Mouse (Mus musculus): Measurements from ENCODE around the gene A830031A19Rik. TPM values are rescaled to one million over a fixed set of nuclear protein-coding genes. Genes with fewer than 3 reads are reported as not detected.

The A830031A19Rik gene
- polyA plus RNA-seq, 1 experiment from 2014 or later = not detected

DNA sequence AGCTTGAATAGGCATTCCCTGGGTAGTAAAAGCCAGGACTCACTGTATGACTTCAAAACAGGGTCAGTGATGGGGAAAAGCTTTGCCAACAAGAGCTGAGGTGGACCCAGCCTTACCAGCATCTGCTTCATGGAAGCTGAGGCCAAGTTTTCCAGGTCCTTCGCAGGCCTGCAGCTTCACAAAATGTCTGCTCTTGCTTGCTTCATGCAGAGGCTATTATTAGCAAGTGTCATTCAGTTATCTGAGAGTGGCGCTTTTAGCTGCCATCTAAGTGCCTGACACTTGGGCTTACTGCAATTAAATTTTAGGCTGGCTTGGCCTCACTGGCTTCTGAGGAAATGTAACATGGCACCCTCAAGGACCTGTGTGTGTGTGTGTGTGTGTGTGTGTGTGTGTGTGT lies 35.3 kb upstream of the A830031A19Rik start:
- no peak overlapping the region for H3K4me2 ChIP-seq (ENCODE audit: low read depth, severe bottlenecking)
- DNase-seq (ENCODE audit: low spot score) (no peak), ATAC-seq (ENCODE audit: insufficient number of reproducible peaks, low FRiP score, low TSS enrichment, low read depth) (no peak)
- no peak overlapping the region for H3K27ac ChIP-seq (replicated peaks; ENCODE audit: low read depth, low read length)
- H3K9ac ChIP-seq (ENCODE audit: low read length) = no peak overlapping the region
- H3K36me3 ChIP-seq (ENCODE audit: control insufficient read depth, insufficient read depth, low read length) = peaks cover 12% of the 10 kb centered on the region
- no peak overlapping the region for H3K4me3 ChIP-seq (ENCODE audit: low read depth, low read length)
- WGBS = 91% methylated on average over 2 of the region's 2 CpGs
- peaks cover 3% of the 10 kb centered on the region; the same call in 1 of the 2 replicates for H3K4me1 ChIP-seq (ENCODE audit: control insufficient read depth, insufficient read depth, low read length)
- no peaks in the 10 kb centered on the region for H3K27me3 ChIP-seq (ENCODE audit: control insufficient read depth, insufficient read depth, low read length)
- H3K9me3 ChIP-seq (ENCODE audit: control insufficient read depth, low read length) = no peaks in the 10 kb centered on the region

DNA sequence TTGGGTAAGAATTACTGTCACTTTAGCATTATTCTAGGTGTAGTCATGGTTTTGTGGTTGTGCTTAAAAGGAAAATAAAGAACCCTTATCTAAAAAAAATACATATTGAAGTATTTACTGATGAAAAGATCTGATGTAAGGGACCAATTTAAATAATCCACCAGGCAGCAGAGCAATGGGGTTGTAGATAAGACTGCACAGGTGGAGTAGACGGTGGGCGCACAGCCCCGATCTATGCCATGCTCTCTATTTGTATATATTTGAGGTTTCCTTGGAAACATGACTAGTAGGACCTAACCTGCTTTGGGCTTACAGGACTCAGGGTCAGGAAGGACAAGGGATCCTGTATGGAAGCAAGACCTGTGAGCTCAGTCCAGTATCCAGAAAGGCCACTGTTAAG lies 34.5 kb upstream of the A830031A19Rik start:
- H3K27me3 ChIP-seq (ENCODE audit: control insufficient read depth, insufficient read depth, low read length) = no peaks in the 10 kb centered on the region
- H3K9me3 ChIP-seq (ENCODE audit: control insufficient read depth, low read length) = no peaks in the 10 kb centered on the region
- no peak overlapping the region for H3K27ac ChIP-seq (replicated peaks; ENCODE audit: low read depth, low read length)
- DNase-seq (ENCODE audit: low spot score) = no peak
- H3K4me1 ChIP-seq (ENCODE audit: control insufficient read depth, insufficient read depth, low read length) = peaks cover 3% of the 10 kb centered on the region; the same call in 1 of the 2 replicates
- WGBS = 93% methylated on average over 3 of the region's 3 CpGs
- H3K9ac ChIP-seq (ENCODE audit: low read length) = no peak overlapping the region
- peaks cover 11% of the 10 kb centered on the region for H3K36me3 ChIP-seq (ENCODE audit: control insufficient read depth, insufficient read depth, low read length)
- no peak for ATAC-seq (ENCODE audit: insufficient number of reproducible peaks, low FRiP score, low TSS enrichment, low read depth)
- H3K4me2 ChIP-seq (ENCODE audit: low read depth, severe bottlenecking) = no peak overlapping the region
- no peak overlapping the region for H3K4me3 ChIP-seq (ENCODE audit: low read depth, low read length)

GRCm38 (mm10) chr11:24108974-24109373 lies 34.1 kb upstream of the A830031A19Rik start:
- DNase-seq (ENCODE audit: low spot score) (no peak), ATAC-seq (ENCODE audit: insufficient number of reproducible peaks, low FRiP score, low TSS enrichment, low read depth) (no peak)
- no peaks in the 10 kb centered on the region for H3K27me3 ChIP-seq (ENCODE audit: control insufficient read depth, insufficient read depth, low read length)
- H3K4me2 ChIP-seq (ENCODE audit: low read depth, severe bottlenecking) = no peak overlapping the region
- WGBS = 83% methylated on average over 3 of the region's 3 CpGs
- H3K36me3 ChIP-seq (ENCODE audit: control insufficient read depth, insufficient read depth, low read length) = peaks cover 11% of the 10 kb centered on the region
- no peaks in the 10 kb centered on the region for H3K9me3 ChIP-seq (ENCODE audit: control insufficient read depth, low read length)
- no peak overlapping the region for H3K9ac ChIP-seq (ENCODE audit: low read length)
- H3K27ac ChIP-seq (replicated peaks; ENCODE audit: low read depth, low read length) = no peak overlapping the region
- H3K4me3 ChIP-seq (ENCODE audit: low read depth, low read length) = no peak overlapping the region
- H3K4me1 ChIP-seq (ENCODE audit: control insufficient read depth, insufficient read depth, low read length) = peaks cover 3% of the 10 kb centered on the region; the same call in 1 of the 2 replicates

DNA sequence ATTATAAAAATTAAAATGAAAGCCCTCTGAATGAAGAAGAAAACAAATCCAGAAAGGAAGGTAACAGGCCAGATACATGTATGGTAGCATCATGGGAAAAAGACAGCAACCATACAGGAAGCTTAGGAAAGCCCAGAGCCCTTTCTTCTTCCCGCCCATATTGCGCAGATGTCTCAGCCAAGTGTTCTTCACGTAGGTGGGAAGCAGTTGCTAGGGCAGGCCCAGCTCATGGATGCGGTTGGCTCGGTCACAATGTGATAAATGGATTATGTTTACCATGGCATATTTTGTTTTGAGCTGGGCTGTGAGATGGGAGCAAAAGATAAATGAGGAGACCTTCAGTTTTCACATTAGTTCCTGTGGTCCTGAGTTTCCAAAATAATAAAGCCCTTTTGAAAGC lies 32.6 kb upstream of the A830031A19Rik start:
- no peaks in the 10 kb centered on the region for H3K27me3 ChIP-seq (ENCODE audit: control insufficient read depth, insufficient read depth, low read length)
- no peak overlapping the region for H3K9ac ChIP-seq (ENCODE audit: low read length)
- no peaks in the 10 kb centered on the region for H3K9me3 ChIP-seq (ENCODE audit: control insufficient read depth, low read length)
- no peak overlapping the region for H3K4me3 ChIP-seq (ENCODE audit: low read depth, low read length)
- no peak overlapping the region for H3K4me2 ChIP-seq (ENCODE audit: low read depth, severe bottlenecking)
- DNase-seq (ENCODE audit: low spot score) = no peak
- H3K27ac ChIP-seq (replicated peaks; ENCODE audit: low read depth, low read length) = no peak overlapping the region
- H3K36me3 ChIP-seq (ENCODE audit: control insufficient read depth, insufficient read depth, low read length) = peaks cover 11% of the 10 kb centered on the region
- WGBS = 81% methylated on average over 5 of the region's 5 CpGs
- ATAC-seq (ENCODE audit: insufficient number of reproducible peaks, low FRiP score, low TSS enrichment, low read depth) = no peak
- peaks cover 3% of the 10 kb centered on the region; the same call in 1 of the 2 replicates for H3K4me1 ChIP-seq (ENCODE audit: control insufficient read depth, insufficient read depth, low read length)

DNA sequence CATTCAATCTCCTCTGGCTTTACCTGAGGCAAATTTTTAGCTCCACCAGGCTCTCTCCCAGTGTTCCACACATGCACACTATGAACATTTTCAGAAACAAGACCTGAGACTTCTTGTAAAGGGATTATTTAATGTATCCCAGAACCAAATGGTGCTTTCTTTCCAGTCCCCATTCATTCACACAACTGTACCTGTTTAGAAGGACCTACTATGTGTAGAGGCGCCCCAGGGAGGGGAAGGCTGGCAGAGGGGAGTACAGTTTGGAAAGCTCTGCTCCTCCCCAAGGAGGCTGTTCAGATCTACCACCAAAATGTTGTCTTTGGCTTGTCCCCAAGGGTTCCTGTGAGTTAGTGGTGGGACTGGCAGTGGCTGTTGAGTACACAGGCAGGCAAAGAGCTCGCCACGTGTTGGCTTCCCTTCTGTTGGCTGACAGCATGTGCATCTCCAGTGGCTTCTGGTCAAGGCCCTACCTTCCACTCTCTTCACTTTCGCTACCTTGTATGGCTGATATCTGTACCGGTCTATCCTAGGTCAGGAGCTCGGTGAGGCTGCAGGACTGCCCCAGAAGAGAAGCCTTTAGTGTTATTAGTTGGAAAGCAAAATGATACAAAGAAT lies 28.4 kb upstream of the A830031A19Rik start:
- no peak for ATAC-seq (ENCODE audit: insufficient number of reproducible peaks, low FRiP score, low TSS enrichment, low read depth)
- Histone ChIP-seq H3K27ac (replicated peaks; ENCODE audit: low read depth, low read length) (no peak overlapping the region), H3K9ac (ENCODE audit: low read length) (no peak overlapping the region), H3K4me1 (ENCODE audit: control insufficient read depth, insufficient read depth, low read length) (peaks cover 20% of the 10 kb centered on the region), H3K4me3 (ENCODE audit: low read depth, low read length) (no peak overlapping the region), H3K36me3 (ENCODE audit: control insufficient read depth, insufficient read depth, low read length) (peaks cover 7% of the 10 kb centered on the region), H3K27me3 (ENCODE audit: control insufficient read depth, insufficient read depth, low read length) (no peaks in the 10 kb centered on the region), H3K9me3 (ENCODE audit: control insufficient read depth, low read length) (no peaks in the 10 kb centered on the region), H3K4me2 (ENCODE audit: low read depth, severe bottlenecking) (no peak overlapping the region)
- 83% methylated on average over 6 of the region's 6 CpGs for WGBS
- DNase-seq (ENCODE audit: low spot score) = no peak

DNA sequence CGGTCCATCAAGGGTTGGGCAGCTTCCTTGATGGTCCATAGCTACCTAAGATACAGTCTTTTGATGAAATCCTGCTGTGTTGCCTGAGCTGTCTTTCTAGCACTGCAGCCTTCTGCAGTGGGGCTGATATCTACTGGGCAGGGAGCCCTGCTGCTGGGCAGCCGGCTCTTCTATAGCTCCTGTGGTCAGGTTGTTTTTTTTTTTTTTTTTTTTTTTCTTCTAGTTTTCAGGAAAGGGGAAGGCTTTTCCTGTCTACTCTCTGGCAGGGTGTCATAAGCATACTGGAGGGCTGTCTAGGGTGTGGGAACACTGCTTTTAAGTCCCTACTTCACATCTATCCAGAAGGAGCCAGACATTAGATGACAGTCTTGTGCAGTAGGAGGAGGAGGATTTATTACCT lies 27.5 kb upstream of the A830031A19Rik start:
- Histone ChIP-seq H3K27ac (replicated peaks; ENCODE audit: low read depth, low read length) (no peak overlapping the region), H3K36me3 (ENCODE audit: control insufficient read depth, insufficient read depth, low read length) (peaks cover 7% of the 10 kb centered on the region), H3K4me1 (ENCODE audit: control insufficient read depth, insufficient read depth, low read length) (peaks cover 28% of the 10 kb centered on the region), H3K9me3 (ENCODE audit: control insufficient read depth, low read length) (no peaks in the 10 kb centered on the region), H3K9ac (ENCODE audit: low read length) (no peak overlapping the region), H3K4me2 (ENCODE audit: low read depth, severe bottlenecking) (no peak overlapping the region), H3K27me3 (ENCODE audit: control insufficient read depth, insufficient read depth, low read length) (no peaks in the 10 kb centered on the region), H3K4me3 (ENCODE audit: low read depth, low read length) (no peak overlapping the region)
- WGBS = 78% methylated on average over 2 of the region's 2 CpGs
- DNase-seq (ENCODE audit: low spot score) (no peak), ATAC-seq (ENCODE audit: insufficient number of reproducible peaks, low FRiP score, low TSS enrichment, low read depth) (no peak)

DNA sequence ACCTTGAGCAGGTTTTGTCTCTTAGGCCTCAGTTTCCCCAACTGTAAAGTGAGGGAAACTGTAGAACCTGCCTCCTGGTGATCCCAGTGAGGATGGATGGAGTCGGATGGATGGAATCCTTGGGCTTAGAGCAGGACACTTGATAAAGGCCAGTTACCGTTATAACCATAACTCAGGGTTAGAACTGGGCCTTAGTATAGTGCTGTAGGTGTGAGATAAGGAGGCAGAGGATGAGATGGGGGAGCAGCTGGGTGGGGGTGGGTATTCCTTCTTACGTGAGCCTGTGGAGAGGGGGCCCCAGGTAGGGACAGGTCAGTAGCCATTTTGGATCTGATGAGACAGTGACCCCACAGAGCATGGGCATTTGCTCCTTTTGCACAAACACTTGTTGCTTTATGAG lies 26.8 kb upstream of the A830031A19Rik start:
- no peak for ATAC-seq (ENCODE audit: insufficient number of reproducible peaks, low FRiP score, low TSS enrichment, low read depth)
- Histone ChIP-seq H3K4me3 (ENCODE audit: low read depth, low read length) (no peak overlapping the region), H3K4me2 (ENCODE audit: low read depth, severe bottlenecking) (no peak overlapping the region), H3K4me1 (ENCODE audit: control insufficient read depth, insufficient read depth, low read length) (peaks cover 35% of the 10 kb centered on the region), H3K9me3 (ENCODE audit: control insufficient read depth, low read length) (no peaks in the 10 kb centered on the region), H3K27ac (replicated peaks; ENCODE audit: low read depth, low read length) (no peak overlapping the region), H3K9ac (ENCODE audit: low read length) (no peak overlapping the region), H3K36me3 (ENCODE audit: control insufficient read depth, insufficient read depth, low read length) (peaks cover 4% of the 10 kb centered on the region), H3K27me3 (ENCODE audit: control insufficient read depth, insufficient read depth, low read length) (no peaks in the 10 kb centered on the region)
- DNase-seq (ENCODE audit: low spot score) = no peak
- WGBS = 83% methylated on average over 3 of the region's 3 CpGs

- 78% methylated on average over 4 of the region's 4 CpGs for WGBS
- no peaks in the 10 kb centered on the region for H3K36me3 ChIP-seq (ENCODE audit: control insufficient read depth, insufficient read depth, low read length)
- H3K27ac ChIP-seq (replicated peaks; ENCODE audit: low read depth, low read length) = no peak overlapping the region
- H3K9me3 ChIP-seq (ENCODE audit: control insufficient read depth, low read length) = no peaks in the 10 kb centered on the region
- H3K4me1 ChIP-seq (ENCODE audit: control insufficient read depth, insufficient read depth, low read length) = peaks cover 42% of the 10 kb centered on the region
- H3K9ac ChIP-seq (ENCODE audit: low read length) = no peak overlapping the region
- DNase-seq (ENCODE audit: low spot score) (no peak), ATAC-seq (ENCODE audit: insufficient number of reproducible peaks, low FRiP score, low TSS enrichment, low read depth) (no peak)
- no peaks in the 10 kb centered on the region for H3K27me3 ChIP-seq (ENCODE audit: control insufficient read depth, insufficient read depth, low read length)
- no peak overlapping the region for H3K4me3 ChIP-seq (ENCODE audit: low read depth, low read length)
- H3K4me2 ChIP-seq (ENCODE audit: low read depth, severe bottlenecking) = no peak overlapping the region
Measured at GRCm38 (mm10) chr11:24100449-24101070, 25.7 kb upstream of the A830031A19Rik start.
